9 mouse cellular contexts compared by ENCODE assay signal in genomic region chr19:46740341-46741008, GRCm38 (mm10). TPM values are rescaled to one million over a fixed set of nuclear protein-coding genes. Genes with fewer than 3 reads are reported as not detected.
DNase-seq lines count a peak whose midpoint lies in the region; ATAC-seq lines count a peak whose summit lies in the region.
"Had no signal": no experiment of that assay in that cellular context is flagged by ENCODE, and none has a peak within 500 bp of the region (broad histone marks: within the 10 kb centered on the region; RNA-seq: fewer than 3 reads in every experiment).

No protein-coding gene starts in this region.

- no peak overlapping the region for H3K9ac ChIP-seq in heart, embryonic 12.5 days
- H3K9ac ChIP-seq: limb, embryonic 15.5 days had no signal

- intact Hi-C loops in gastrocnemius, postnatal 14 days (cut with DNase I; ENCODE audit: low total_unique reads): loop anchor here (5.0 kb wide), 1 partner anchor 153 kb away; no protein-coding TSS in a partner anchor

- no peak overlapping the region for H3K4me3 ChIP-seq in heart, embryonic 12.5 days
- H3K4me3 ChIP-seq: limb, embryonic 15.5 days had no signal

- peak; percentile 66 to 85 for DNase-seq in heart, adult 18-20 months
- DNase-seq in NIH3T3 (ENCODE audit: low read depth): peak; percentile 88
- peak; percentile 63 to 79 for DNase-seq in cerebellum, postnatal 25 days
- peak; percentile 38 for DNase-seq in gastrocnemius, postnatal 14 days
- peak; percentile 45 to 89 for DNase-seq in layer of hippocampus, adult 18-20 months (ENCODE audit: low spot score in 2 of 2)
- peak; percentile 87 for DNase-seq in lung, postnatal 36 days
- peak; percentile 45 to 62 for DNase-seq in spleen, postnatal 36 days (ENCODE audit: low spot score in 2 of 2)

- H3K4me2 ChIP-seq in heart, embryonic 12.5 days: no peak overlapping the region
- H3K4me2 ChIP-seq: limb, embryonic 15.5 days had no signal

- no peak for ATAC-seq in heart, embryonic 12.5 days (ENCODE audit: insufficient number of reproducible peaks, low FRiP score)

- H3K27ac ChIP-seq in heart, embryonic 12.5 days (ENCODE audit: poor library complexity, severe bottlenecking): no peak overlapping the region
- H3K27ac ChIP-seq: limb, embryonic 15.5 days had no signal

- 50% methylated on average over 7 of the region's 7 CpGs for WGBS in heart, embryonic 12.5 days

- H3K27me3 ChIP-seq in heart, embryonic 12.5 days (replicated peaks): no peaks in the 10 kb centered on the region
- H3K27me3 ChIP-seq: limb, embryonic 15.5 days had no signal

- peaks cover 17% of the 10 kb centered on the region for H3K36me3 ChIP-seq in heart, embryonic 12.5 days

- peaks cover 6% of the 10 kb centered on the region for H3K4me1 ChIP-seq in heart, embryonic 12.5 days (replicated peaks)
- H3K4me1 ChIP-seq: limb, embryonic 15.5 days had no signal

- H3K9me3 ChIP-seq in heart, embryonic 12.5 days (replicated peaks): no peaks in the 10 kb centered on the region
- H3K9me3 ChIP-seq: limb, embryonic 15.5 days had no signal

RNA-seq across cellular contexts. Expression of gene Cnnm2, which starts 20.9 kb away (rescaled TPM):
- total RNA-seq in heart, adult 18-20 months (2021): 1 to 10 TPM; 5.7 to 6.7 TPM
- polyA plus RNA-seq in heart, embryonic 12.5 days (2016; fragmentation: Nextera tagmentation; extraction: Ambion mirVana): 3.9 and 4.0 TPM in 2 replicates
- 1 to 10 TPM; 4.0 to 4.1 TPM for total RNA-seq in gastrocnemius, postnatal 14 days (2021)
- total RNA-seq in layer of hippocampus, adult 18-20 months (2021): 10 to 100 TPM; 39.4 to 41.1 TPM

RNA-seq across cellular contexts. Expression of gene As3mt, which starts 33.2 kb away (rescaled TPM):
- 10 to 100 TPM; 90.6 to 94.2 TPM for total RNA-seq in heart, adult 18-20 months (2021)
- 50.3 and 51.3 TPM in 2 replicates for polyA plus RNA-seq in heart, embryonic 12.5 days (2016; fragmentation: Nextera tagmentation; extraction: Ambion mirVana)
- total RNA-seq in gastrocnemius, postnatal 14 days (2021): 10 to 100 TPM; 68.1 to 80.9 TPM
- 10 to 100 TPM; 25.7 to 28.1 TPM for total RNA-seq in layer of hippocampus, adult 18-20 months (2021)

RNA-seq across cellular contexts. Expression of gene Borcs7, which starts 50.8 kb away (rescaled TPM):
- total RNA-seq in heart, adult 18-20 months (2021): 1 to 10 TPM; 7.5 to 8.8 TPM
- polyA plus RNA-seq in heart, embryonic 12.5 days (2016; fragmentation: Nextera tagmentation; extraction: Ambion mirVana): 16.3 and 17.0 TPM in 2 replicates
- 10 to 100 TPM; 14.3 to 16.2 TPM for total RNA-seq in gastrocnemius, postnatal 14 days (2021)
- total RNA-seq in layer of hippocampus, adult 18-20 months (2021): 10 to 100 TPM; 19.1 to 21.2 TPM

Comparison
In these comparisons a context has a peak if more than half of its experiments do, and no peak if none do; other contexts are left out.
1. DNase-seq: peak in every context shown above with its lines; median percentile 88 in NIH3T3; 87 in lung, postnatal 36 days; 76 in heart, adult 18-20 months; 71 in cerebellum, postnatal 25 days; 67 in layer of hippocampus, adult 18-20 months; 54 in spleen, postnatal 36 days; 38 in gastrocnemius, postnatal 14 days.
2. RNA of gene Cnnm2, which starts 20.9 kb away (total RNA-seq): 39.4 to 41.1 TPM in layer of hippocampus, adult 18-20 months; 5.7 to 6.7 TPM in heart, adult 18-20 months and 4.0 to 4.1 TPM in gastrocnemius, postnatal 14 days; every median in the first group is over 4 times any median in the second.